Mouse (Mus musculus) liver, embryonic 14.5 days (tissue): ENCODE measurements at regions not wholly inside any gene's neighbourhood (a gene's known extent, or its start where the extent isn't known, plus 50 kb on each side); places are given as distances from the start of the nearest gene placed in this dataset.

ENCODE experiments used
- CTCF ChIP-seq: IDR thresholded peaks from 2 replicates; pipeline ENCODE4 v1.5.1; 2016; ENCODE audit warnings: antibody characterized with exemption, low read depth, control low read depth
- EP300 ChIP-seq: IDR thresholded peaks from 2 replicates; pipeline ENCODE4 v1.6.1; 2016; ENCODE audit warnings: antibody characterized with exemption, low read depth

DNA sequence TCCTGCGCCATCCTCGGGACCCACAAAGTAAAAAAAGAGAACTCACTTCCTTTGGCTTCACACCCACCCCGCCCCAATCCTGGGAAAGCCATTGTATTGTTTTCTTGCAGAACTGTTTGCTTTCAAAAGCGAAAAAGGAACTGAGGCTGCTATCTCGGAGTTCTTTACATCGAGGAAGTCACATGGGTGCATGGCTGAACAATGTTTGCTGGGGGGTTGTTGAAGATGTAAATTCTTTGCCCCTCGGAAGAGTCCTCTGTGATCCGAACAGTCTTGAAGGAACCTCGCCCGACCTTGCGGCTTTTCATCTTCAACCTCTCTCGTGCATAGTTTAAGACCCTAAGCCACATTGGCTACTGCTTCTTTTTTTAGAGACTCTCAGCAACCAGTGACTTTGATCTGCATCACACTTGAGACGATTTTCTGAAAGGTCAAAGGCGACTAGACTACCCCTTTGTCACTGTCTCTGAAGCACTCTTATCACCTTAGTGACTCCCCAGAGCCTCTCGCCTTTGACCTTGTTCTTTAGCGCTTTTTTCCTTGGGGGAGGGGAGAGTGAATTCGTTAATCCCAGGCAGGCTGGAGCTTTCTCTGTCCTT, 197.9 kb downstream of the Dusp6 start:
- no peak for TF ChIP-seq CTCF
- 0 out of 2 replicates have a peak, but pooled peaks have one; percentile 6 for TF ChIP-seq EP300
